Mouse (Mus musculus) kidney, adult 2 months (tissue): ENCODE measurements around the gene Rac3.
A peak's percentile ranks its signal among the peaks of the same experiment; 100 is the strongest.

Experiments
- CTCF ChIP-seq: fragments of 200-500 bp; conservative IDR thresholded peaks from 2 replicates; pipeline ENCODE4 v1.5.1; 2011; ENCODE audit warnings: low read depth, mild to moderate bottlenecking, control low read depth, low read length, moderate library complexity, mixed read lengths; ENCODE audit not compliant: insufficient read depth, insufficient read length
- POLR2A ChIP-seq: fragments of 200-500 bp; IDR thresholded peaks from one replicate; pipeline ENCODE4 v1.6.1; 2011; ENCODE audit warnings: low read depth, low read length, control low read depth

GRCm38 (mm10) chr11:120696568-120696967 lies 24.7 kb upstream of the Rac3 start:
- TF ChIP-seq POLR2A, result no peak
- TF ChIP-seq CTCF, result 0 out of 2 replicates have a peak, but pooled peaks have one; percentile 19
